Mouse (Mus musculus): ENCODE results near the gene Tomm5. TPM values are rescaled to one million over a fixed set of nuclear protein-coding genes. Genes with fewer than 3 reads are reported as not detected.
A peak's percentile ranks its signal among the peaks of the same experiment; 100 is the strongest.
"Not testable (repeated sequence)": the region's sequence is repeated elsewhere in the genome, so short reads cannot be mapped to it uniquely, and the experiment has no call there.

The Tomm5 gene
- total RNA-seq, 1 experiment, result 275 TPM

GRCm38 (mm10) chr4:45084895-45085290, 23.0 kb downstream of the Tomm5 start:
- no peak for TF ChIP-seq MAFK (IDR thresholded peaks at IDR 0.05; ENCODE audit: insufficient read depth, low read depth, low read length)
- TF ChIP-seq ZNF384 (IDR thresholded peaks at IDR 0.05; ENCODE audit: low read depth, low read length), result no peak
- TF ChIP-seq CHD2 (IDR thresholded peaks at IDR 0.05; ENCODE audit: low read depth, low read length), result no peak
- no peak for TF ChIP-seq HCFC1 (IDR thresholded peaks at IDR 0.05; ENCODE audit: borderline replicate concordance, insufficient read depth, low read length)
- no peak for TF ChIP-seq ZC3H11A (IDR thresholded peaks at IDR 0.05; ENCODE audit: borderline replicate concordance, low read depth, low read length)
- in situ Hi-C loops (cut with MboI; ENCODE audit: low sequenced_read_pairs in 2 of 2, unreplicated experiment in 2 of 2), result no loop called here
- Histone ChIP-seq H3K4me1 (ENCODE audit: control insufficient read depth in 2 of 2, insufficient read depth in 2 of 2, low read length in 2 of 2, poor library complexity in 1 of 2) (peaks cover 0 to 9% of the 10 kb centered on the region in 2 experiments; a peak in 1 of 4 replicates), H3K27ac (ENCODE audit: insufficient read depth, low read depth, low read length, poor library complexity, severe bottlenecking) (no peak overlapping the region), H3K9ac (ENCODE audit: insufficient read depth, low read depth, low read length, poor library complexity, severe bottlenecking) (peak overlapping the region; percentile 56), H3K9me3 (ENCODE audit: control insufficient read depth, insufficient read depth, low read depth, low read length) (no peaks in the 10 kb centered on the region), H3K4me3 (ENCODE audit: insufficient read depth in 1 of 2, low read depth in 1 of 2, low read length in 2 of 2, poor library complexity in 1 of 2, severe bottlenecking in 1 of 2) (peak overlapping the region; percentile 55 to 92), H3K36me3 (ENCODE audit: control insufficient read depth, insufficient read depth, low read length, poor library complexity, severe bottlenecking) (no peaks in the 10 kb centered on the region)
- DNase-seq (ENCODE audit: low read depth, low spot score), result no peak

GRCm38 (mm10) chr4:45084021-45084894, 23.7 kb downstream of the Tomm5 start, which contains the start of gene Fbxo10:
Fbxo10 (minus strand) TSS chr4:45084604.
- no peaks in the 10 kb centered on the region for H3K9me3 ChIP-seq (ENCODE audit: control insufficient read depth, insufficient read depth, low read depth, low read length)
- H3K4me3 ChIP-seq (ENCODE audit: insufficient read depth in 1 of 2, low read depth in 1 of 2, low read length in 2 of 2, poor library complexity in 1 of 2, severe bottlenecking in 1 of 2), result peak within 1 kb of the TSS; percentile 76 to 92
- H3K9ac ChIP-seq (ENCODE audit: insufficient read depth, low read depth, low read length, poor library complexity, severe bottlenecking), result peak within 1 kb of the TSS; percentile 90
- H3K27ac ChIP-seq (ENCODE audit: insufficient read depth, low read depth, low read length, poor library complexity, severe bottlenecking), result no peak within 1 kb of the TSS
- H3K4me1 ChIP-seq (ENCODE audit: control insufficient read depth in 2 of 2, insufficient read depth in 2 of 2, low read length in 2 of 2, poor library complexity in 1 of 2), result peaks cover 0 to 9% of the 10 kb centered on the region in 2 experiments; a peak in 1 of 4 replicates
- H3K36me3 ChIP-seq (ENCODE audit: control insufficient read depth, insufficient read depth, low read length, poor library complexity, severe bottlenecking), result no peaks in the 10 kb centered on the region
- TF ChIP-seq CHD2 (IDR thresholded peaks at IDR 0.05; ENCODE audit: low read depth, low read length) (no peak), MAFK (IDR thresholded peaks at IDR 0.05; ENCODE audit: insufficient read depth, low read depth, low read length) (no peak), ZC3H11A (IDR thresholded peaks at IDR 0.05; ENCODE audit: borderline replicate concordance, low read depth, low read length) (no peak), ZNF384 (IDR thresholded peaks at IDR 0.05; ENCODE audit: low read depth, low read length) (no peak), HCFC1 (IDR thresholded peaks at IDR 0.05; ENCODE audit: borderline replicate concordance, insufficient read depth, low read length) (no peak)
- DNase-seq (ENCODE audit: low read depth, low spot score), result peak; percentile 90
- in situ Hi-C loops (cut with MboI; ENCODE audit: low sequenced_read_pairs in 2 of 2, unreplicated experiment in 2 of 2), result no loop called here

GRCm38 (mm10) chr4:45083487-45083886, 24.4 kb downstream of the Tomm5 start:
- Histone ChIP-seq H3K36me3 (ENCODE audit: control insufficient read depth, insufficient read depth, low read length, poor library complexity, severe bottlenecking) (no peaks in the 10 kb centered on the region), H3K27ac (ENCODE audit: insufficient read depth, low read depth, low read length, poor library complexity, severe bottlenecking) (no peak overlapping the region), H3K4me3 (ENCODE audit: insufficient read depth in 1 of 2, low read depth in 1 of 2, low read length in 2 of 2, poor library complexity in 1 of 2, severe bottlenecking in 1 of 2) (peak overlapping the region; percentile 23 to 76; a peak in 3 of 4 replicates), H3K9ac (ENCODE audit: insufficient read depth, low read depth, low read length, poor library complexity, severe bottlenecking) (peak overlapping the region; percentile 56; the same call in 1 of the 2 replicates), H3K9me3 (ENCODE audit: control insufficient read depth, insufficient read depth, low read depth, low read length) (no peaks in the 10 kb centered on the region), H3K4me1 (ENCODE audit: control insufficient read depth in 2 of 2, insufficient read depth in 2 of 2, low read length in 2 of 2, poor library complexity in 1 of 2) (peaks cover 0 to 9% of the 10 kb centered on the region in 2 experiments; a peak in 1 of 4 replicates)
- in situ Hi-C loops (cut with MboI; ENCODE audit: low sequenced_read_pairs in 2 of 2, unreplicated experiment in 2 of 2), result no loop called here
- TF ChIP-seq CHD2 (IDR thresholded peaks at IDR 0.05; ENCODE audit: low read depth, low read length) (no peak), MAFK (IDR thresholded peaks at IDR 0.05; ENCODE audit: insufficient read depth, low read depth, low read length) (no peak), ZNF384 (IDR thresholded peaks at IDR 0.05; ENCODE audit: low read depth, low read length) (0 out of 2 replicates have a peak, but pooled peaks have one; percentile 11), ZC3H11A (IDR thresholded peaks at IDR 0.05; ENCODE audit: borderline replicate concordance, low read depth, low read length) (no peak), HCFC1 (IDR thresholded peaks at IDR 0.05; ENCODE audit: borderline replicate concordance, insufficient read depth, low read length) (no peak)
- no peak for DNase-seq (ENCODE audit: low read depth, low spot score)

DNA sequence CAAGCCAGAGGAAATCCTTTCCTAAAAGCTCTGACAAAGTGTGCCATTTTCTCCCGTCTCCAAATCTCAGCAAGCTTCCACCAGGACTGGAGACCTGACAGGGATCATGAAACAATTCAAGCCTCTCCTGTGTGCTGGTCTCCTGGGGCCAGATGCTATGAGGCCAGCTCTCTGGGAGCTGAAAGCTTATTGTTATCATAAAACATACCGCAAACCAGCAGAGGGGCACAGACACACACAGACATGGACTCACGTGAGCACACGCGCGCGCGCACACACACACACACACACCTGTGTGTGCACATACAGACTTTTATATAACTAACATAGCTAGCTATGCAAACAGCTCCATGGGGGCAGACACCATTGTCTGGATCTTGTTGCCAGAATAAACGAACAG, 25.0 kb downstream of the Tomm5 start:
- no peak overlapping the region for H3K4me3 ChIP-seq (ENCODE audit: insufficient read depth in 1 of 2, low read depth in 1 of 2, low read length in 2 of 2, poor library complexity in 1 of 2, severe bottlenecking in 1 of 2)
- DNase-seq (ENCODE audit: low read depth, low spot score), result no peak
- no peak overlapping the region for H3K27ac ChIP-seq (ENCODE audit: insufficient read depth, low read depth, low read length, poor library complexity, severe bottlenecking)
- in situ Hi-C loops (cut with MboI; ENCODE audit: low sequenced_read_pairs in 2 of 2, unreplicated experiment in 2 of 2), result no loop called here
- H3K9me3 ChIP-seq (ENCODE audit: control insufficient read depth, insufficient read depth, low read depth, low read length), result no peaks in the 10 kb centered on the region
- H3K36me3 ChIP-seq (ENCODE audit: control insufficient read depth, insufficient read depth, low read length, poor library complexity, severe bottlenecking), result no peaks in the 10 kb centered on the region
- no peak overlapping the region; the same call in 1 of the 2 replicates for H3K9ac ChIP-seq (ENCODE audit: insufficient read depth, low read depth, low read length, poor library complexity, severe bottlenecking)
- H3K4me1 ChIP-seq (ENCODE audit: control insufficient read depth in 2 of 2, insufficient read depth in 2 of 2, low read length in 2 of 2, poor library complexity in 1 of 2), result peaks cover 0 to 9% of the 10 kb centered on the region in 2 experiments; a peak in 1 of 4 replicates
- TF ChIP-seq HCFC1 (IDR thresholded peaks at IDR 0.05; ENCODE audit: borderline replicate concordance, insufficient read depth, low read length) (no peak), CHD2 (IDR thresholded peaks at IDR 0.05; ENCODE audit: low read depth, low read length) (no peak), ZNF384 (IDR thresholded peaks at IDR 0.05; ENCODE audit: low read depth, low read length) (no peak), MAFK (IDR thresholded peaks at IDR 0.05; ENCODE audit: insufficient read depth, low read depth, low read length) (no peak), ZC3H11A (IDR thresholded peaks at IDR 0.05; ENCODE audit: borderline replicate concordance, low read depth, low read length) (no peak)

GRCm38 (mm10) chr4:45081041-45081440, 26.9 kb downstream of the Tomm5 start:
- H3K36me3 ChIP-seq (ENCODE audit: control insufficient read depth, insufficient read depth, low read length, poor library complexity, severe bottlenecking); in situ Hi-C loops (cut with MboI; ENCODE audit: low sequenced_read_pairs in 2 of 2, unreplicated experiment in 2 of 2); DNase-seq (ENCODE audit: low read depth, low spot score): not testable (repeated sequence)

More at GRCm38 (mm10) chr4:45081041-45081440, 26.9 kb downstream of the Tomm5 start:
- H3K9ac ChIP-seq (ENCODE audit: insufficient read depth, low read depth, low read length, poor library complexity, severe bottlenecking); H3K4me1 ChIP-seq (ENCODE audit: control insufficient read depth in 2 of 2, insufficient read depth in 2 of 2, low read length in 2 of 2, poor library complexity in 1 of 2); H3K4me3 ChIP-seq (ENCODE audit: insufficient read depth in 1 of 2, low read depth in 1 of 2, low read length in 2 of 2, poor library complexity in 1 of 2, severe bottlenecking in 1 of 2); H3K9me3 ChIP-seq (ENCODE audit: control insufficient read depth, insufficient read depth, low read depth, low read length); H3K27ac ChIP-seq (ENCODE audit: insufficient read depth, low read depth, low read length, poor library complexity, severe bottlenecking): not testable (repeated sequence)
